Mouse (Mus musculus): ENCODE results near the gene Anapc16.

GRCm38 (mm10) chr10:59949255-59949648 is 53.7 kb downstream of the Anapc16 start:
- TF ChIP-seq CHD2 (IDR thresholded peaks at IDR 0.05; ENCODE audit: low read depth, low read length) (no peak), MAFK (IDR thresholded peaks at IDR 0.05; ENCODE audit: insufficient read depth, low read depth, low read length) (no peak), HCFC1 (IDR thresholded peaks at IDR 0.05; ENCODE audit: borderline replicate concordance, insufficient read depth, low read length) (no peak)

Measured in ES-E14 (cell line).